Mouse (Mus musculus) stomach, postnatal 0 days (tissue): ENCODE data around the gene Ptk7.

ENCODE experiments used
- CTCF ChIP-seq: IDR thresholded peaks from 2 replicates; pipeline ENCODE4 v1.5.1; 2016; ENCODE audit warnings: antibody characterized with exemption, low read depth, mild to moderate bottlenecking, moderate library complexity
- EP300 ChIP-seq: optimal IDR thresholded peaks from 2 replicates; pipeline ENCODE3; 2016; ENCODE audit warnings: antibody characterized with exemption

- TF ChIP-seq CTCF: no peak
- TF ChIP-seq EP300: no peak
Observed at GRCm38 (mm10) chr17:46590439-46590838, 38.9 kb downstream of the Ptk7 start.
